Comparison of ENCODE assay signal across 8 mouse cellular contexts in the genomic region with DNA sequence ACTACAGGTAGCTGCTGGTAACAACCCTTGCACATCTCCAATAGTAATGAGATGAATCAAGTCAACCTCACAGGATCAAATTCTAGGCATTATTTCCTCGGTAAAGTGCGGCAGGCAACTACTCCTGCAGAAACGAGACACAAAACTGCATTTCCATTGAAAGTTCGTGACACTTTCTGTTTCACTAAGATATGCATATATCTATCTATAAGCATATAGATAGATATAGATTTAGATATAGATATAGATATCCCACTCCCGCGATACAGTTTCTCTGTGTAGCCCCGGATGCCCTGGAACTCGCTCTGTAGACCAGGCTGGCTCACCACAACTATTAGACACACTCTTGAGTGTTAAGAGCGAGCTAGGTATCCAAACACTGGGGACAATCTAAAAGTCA. TPM values are rescaled to one million over a fixed set of nuclear protein-coding genes. Genes with fewer than 3 reads are reported as not detected.
DNase-seq lines count a peak whose midpoint lies in the region; ATAC-seq and TF ChIP-seq lines count a peak whose summit lies in the region.

No protein-coding gene starts in this region.

- intact Hi-C loops in gastrocnemius, adult 2 months (cut with DNase I), result no loop called here

- H3K27me3 ChIP-seq in forebrain, embryonic 11.5 days (ENCODE audit: control insufficient read depth, insufficient read depth, low read length), result no peaks in the 10 kb centered on the region
- H3K27me3 ChIP-seq in liver, embryonic 14.5 days (ENCODE audit: control insufficient read depth, insufficient read depth, low read length), result no peaks in the 10 kb centered on the region

- 33% methylated on average over 9 of the region's 9 CpGs for WGBS in forebrain, embryonic 11.5 days
- WGBS in liver, embryonic 14.5 days (ENCODE audit: insufficient replicate concordance), result 13% methylated on average over 9 of the region's 9 CpGs

- H3K27ac ChIP-seq in gastrocnemius, adult 2 months, result peak overlapping the region; percentile 97
- H3K27ac ChIP-seq in forebrain, embryonic 11.5 days (ENCODE audit: low read depth, low read length), result no peak overlapping the region
- H3K27ac ChIP-seq in liver, embryonic 14.5 days, result no peak overlapping the region

- peak overlapping the region; percentile 55 for H3K4me2 ChIP-seq in forebrain, embryonic 11.5 days (ENCODE audit: low read depth, low read length, severe bottlenecking)
- peak overlapping the region; percentile 81 for H3K4me2 ChIP-seq in liver, embryonic 14.5 days (ENCODE audit: low read depth)

- peak overlapping the region; percentile 88 for H3K4me3 ChIP-seq in gastrocnemius, adult 2 months
- H3K4me3 ChIP-seq in forebrain, embryonic 11.5 days (ENCODE audit: low read depth, low read length), result peak overlapping the region; percentile 61
- H3K4me3 ChIP-seq in liver, embryonic 14.5 days (ENCODE audit: insufficient read depth in 1 of 2, low read depth in 2 of 2, low read length in 2 of 2), result peak overlapping the region; percentile 76 to 85

- ATAC-seq in forebrain, embryonic 11.5 days (replicated peaks; ENCODE audit: low FRiP score), result no peak
- 0 out of 2 replicates have a peak, but pooled peaks have one; percentile 5 for ATAC-seq in liver, embryonic 14.5 days (ENCODE audit: insufficient read depth)

- TF ChIP-seq CTCF in gastrocnemius, adult 2 months (IDR thresholded peaks at IDR 0.05), result no peak
- TF ChIP-seq CTCF in liver, embryonic 14.5 days (IDR thresholded peaks at IDR 0.05; ENCODE audit: low read depth), result no peak

- H3K36me3 ChIP-seq in forebrain, embryonic 11.5 days (ENCODE audit: control insufficient read depth, insufficient read depth, low read length), result no peaks in the 10 kb centered on the region
- no peaks in the 10 kb centered on the region for H3K36me3 ChIP-seq in liver, embryonic 14.5 days (replicated peaks; ENCODE audit: control insufficient read depth, insufficient read depth, low read depth)

- no peaks in the 10 kb centered on the region for H3K9me3 ChIP-seq in forebrain, embryonic 11.5 days (ENCODE audit: control insufficient read depth, low read length)
- no peaks in the 10 kb centered on the region for H3K9me3 ChIP-seq in liver, embryonic 14.5 days (ENCODE audit: control insufficient read depth, low read length)

- no peaks in the 10 kb centered on the region for H3K4me1 ChIP-seq in forebrain, embryonic 11.5 days (replicated peaks; ENCODE audit: control insufficient read depth, insufficient read depth, low read length)
- peaks cover 0 to 4% of the 10 kb centered on the region in 2 experiments; a peak in 1 of 4 replicates for H3K4me1 ChIP-seq in liver, embryonic 14.5 days (replicated peaks; ENCODE audit: control insufficient read depth in 2 of 2, insufficient read depth in 2 of 2, low read length in 1 of 2)

- TF ChIP-seq EP300 in liver, embryonic 14.5 days (IDR thresholded peaks at IDR 0.05; ENCODE audit: low read depth), result no peak

- peak overlapping the region; percentile 79 for H3K9ac ChIP-seq in forebrain, embryonic 11.5 days (ENCODE audit: low read length)
- H3K9ac ChIP-seq in liver, embryonic 14.5 days (replicated peaks), result peak overlapping the region; percentile 69

- DNase-seq in gastrocnemius, adult 2 months, result no peak
- DNase-seq in gastrocnemius, postnatal 4 days (ENCODE audit: low spot score in 2 of 2), result no peak
- peak; percentile 24 for DNase-seq in A20 (ENCODE audit: low read depth, low spot score)
- DNase-seq in forebrain, embryonic 11.5 days (ENCODE audit: low spot score), result no peak
- DNase-seq in liver, embryonic 14.5 days (ENCODE audit: low read depth in 3 of 3, low spot score in 3 of 3), result no peak
- DNase-seq in frontal cortex, adult 2 months (ENCODE audit: extremely low spot score in 1 of 2, low spot score in 1 of 2), result no peak
- DNase-seq in thymus, adult 18-20 months, result no peak
- DNase-seq in cerebellum, adult 11 months, result no peak

RNA-seq across cellular contexts. Expression of a gene that starts 0.8 kb away (rescaled TPM):
- 10 to 100 TPM; 31.5 to 43.1 TPM for total RNA-seq in gastrocnemius, adult 2 months (2021)
- 10 to 100 TPM; 20.5 to 23.5 TPM for total RNA-seq in gastrocnemius, postnatal 4 days (2021)
- 38.7 and 43.0 TPM in 2 replicates for polyA plus RNA-seq in forebrain, embryonic 11.5 days (2014; fragmentation: Nextera tagmentation; extraction: Ambion mirVana)
- polyA plus RNA-seq in liver, embryonic 14.5 days (2012; rRNA removed), result 24.0 and 25.9 TPM in 2 replicates
- 34.2 and 35.6 TPM in 2 replicates for polyA plus RNA-seq in liver, embryonic 14.5 days (2014; fragmentation: Nextera tagmentation; extraction: Ambion mirVana)
- polyA plus RNA-seq in frontal cortex, adult 2 months (2012; rRNA removed), result 34.4 TPM in 2 replicates

RNA-seq across cellular contexts. Expression of a gene that starts 7.4 kb away (rescaled TPM):
- total RNA-seq in gastrocnemius, adult 2 months (2021), result 10 to 100 TPM; 14.2 to 17.4 TPM
- total RNA-seq in gastrocnemius, postnatal 4 days (2021), result 10 to 100 TPM; 24.1 to 33.7 TPM
- 337 and 342 TPM in 2 replicates for polyA plus RNA-seq in forebrain, embryonic 11.5 days (2014; fragmentation: Nextera tagmentation; extraction: Ambion mirVana)
- 13.8 and 21.3 TPM in 2 replicates for polyA plus RNA-seq in liver, embryonic 14.5 days (2012; rRNA removed)
- polyA plus RNA-seq in liver, embryonic 14.5 days (2014; fragmentation: Nextera tagmentation; extraction: Ambion mirVana), result 33.0 and 38.8 TPM in 2 replicates
- polyA plus RNA-seq in frontal cortex, adult 2 months (2012; rRNA removed), result 59.9 and 61.2 TPM in 2 replicates
